Mouse (Mus musculus): Measurements from ENCODE around the gene Rin3. TPM values are rescaled to one million over a fixed set of nuclear protein-coding genes. Genes with fewer than 3 reads are reported as not detected.

Gene Rin3
- polyA plus RNA-seq, 1 experiment from 2014 or later = 17.7 TPM

GRCm38 (mm10) chr12:102424456-102424855 is 141.6 kb downstream of the Rin3 start:
- no peak overlapping the region for H3K4me2 ChIP-seq (replicated peaks; ENCODE audit: low read depth, low read length)
- no peak overlapping the region for H3K9ac ChIP-seq (replicated peaks; ENCODE audit: low read depth)
- WGBS = 47% methylated on average over 2 of the region's 2 CpGs
- H3K9me3 ChIP-seq (ENCODE audit: low read length) = no peaks in the 10 kb centered on the region
- peaks cover 11% of the 10 kb centered on the region; the same call in 1 of the 2 replicates for H3K4me1 ChIP-seq (ENCODE audit: insufficient read depth, low read depth, low read length)
- TF ChIP-seq EP300 (IDR thresholded peaks at IDR 0.05) (no peak), CTCF (IDR thresholded peaks at IDR 0.05) (no peak)
- no peaks in the 10 kb centered on the region for H3K36me3 ChIP-seq (ENCODE audit: insufficient read depth, low read length)
- ATAC-seq = no peak
- no peak overlapping the region for H3K27ac ChIP-seq (ENCODE audit: low read length)
- no peaks in the 10 kb centered on the region for H3K27me3 ChIP-seq (replicated peaks; ENCODE audit: insufficient read depth, low read length)
- no peak for DNase-seq (ENCODE audit: low spot score)
- no peak overlapping the region for H3K4me3 ChIP-seq (ENCODE audit: low read depth, low read length)

GRCm38 (mm10) chr12:102425048-102425578 is 142.3 kb downstream of the Rin3 start:
- DNase-seq (ENCODE audit: low spot score) (peak; percentile 21), ATAC-seq (no peak)
- H3K27ac ChIP-seq (ENCODE audit: low read length) = no peak overlapping the region
- no peaks in the 10 kb centered on the region for H3K27me3 ChIP-seq (replicated peaks; ENCODE audit: insufficient read depth, low read length)
- no peak overlapping the region for H3K4me3 ChIP-seq (ENCODE audit: low read depth, low read length)
- 41% methylated on average over 4 of the region's 4 CpGs for WGBS
- peaks cover 4% of the 10 kb centered on the region; the same call in 1 of the 2 replicates for H3K4me1 ChIP-seq (ENCODE audit: insufficient read depth, low read depth, low read length)
- no peaks in the 10 kb centered on the region for H3K9me3 ChIP-seq (ENCODE audit: low read length)
- no peaks in the 10 kb centered on the region for H3K36me3 ChIP-seq (ENCODE audit: insufficient read depth, low read length)
- no peak overlapping the region for H3K9ac ChIP-seq (replicated peaks; ENCODE audit: low read depth)
- TF ChIP-seq EP300 (IDR thresholded peaks at IDR 0.05) (no peak), CTCF (IDR thresholded peaks at IDR 0.05) (no peak)
- H3K4me2 ChIP-seq (replicated peaks; ENCODE audit: low read depth, low read length) = no peak overlapping the region

GRCm38 (mm10) chr12:102426285-102426684 is 143.4 kb downstream of the Rin3 start:
- Histone ChIP-seq H3K27ac (ENCODE audit: low read length) (no peak overlapping the region), H3K9ac (replicated peaks; ENCODE audit: low read depth) (no peak overlapping the region), H3K4me2 (replicated peaks; ENCODE audit: low read depth, low read length) (no peak overlapping the region), H3K4me1 (ENCODE audit: insufficient read depth, low read depth, low read length) (no peaks in the 10 kb centered on the region), H3K4me3 (ENCODE audit: low read depth, low read length) (no peak overlapping the region), H3K9me3 (ENCODE audit: low read length) (no peaks in the 10 kb centered on the region), H3K27me3 (replicated peaks; ENCODE audit: insufficient read depth, low read length) (no peaks in the 10 kb centered on the region), H3K36me3 (ENCODE audit: insufficient read depth, low read length) (no peaks in the 10 kb centered on the region)
- TF ChIP-seq EP300 (IDR thresholded peaks at IDR 0.05) = no peak
- no peak for TF ChIP-seq CTCF (IDR thresholded peaks at IDR 0.05)
- peak; percentile 17 for DNase-seq (ENCODE audit: low spot score)
- WGBS = 88% methylated on average over 7 of the region's 7 CpGs
- ATAC-seq = no peak

- ATAC-seq = no peak
- H3K9me3 ChIP-seq (ENCODE audit: low read length) = no peaks in the 10 kb centered on the region
- no peaks in the 10 kb centered on the region for H3K27me3 ChIP-seq (replicated peaks; ENCODE audit: insufficient read depth, low read length)
- no peaks in the 10 kb centered on the region for H3K4me1 ChIP-seq (ENCODE audit: insufficient read depth, low read depth, low read length)
- H3K9ac ChIP-seq (replicated peaks; ENCODE audit: low read depth) = no peak overlapping the region
- no peak overlapping the region for H3K4me3 ChIP-seq (ENCODE audit: low read depth, low read length)
- no peaks in the 10 kb centered on the region for H3K36me3 ChIP-seq (ENCODE audit: insufficient read depth, low read length)
- 90% methylated on average over 5 of the region's 5 CpGs for WGBS
- DNase-seq (ENCODE audit: low spot score) = no peak
- no peak for TF ChIP-seq CTCF (IDR thresholded peaks at IDR 0.05)
- TF ChIP-seq EP300 (IDR thresholded peaks at IDR 0.05) = no peak
- no peak overlapping the region for H3K4me2 ChIP-seq (replicated peaks; ENCODE audit: low read depth, low read length)
- no peak overlapping the region for H3K27ac ChIP-seq (ENCODE audit: low read length)
Observed at GRCm38 (mm10) chr12:102429656-102430055, 146.8 kb downstream of the Rin3 start.

GRCm38 (mm10) chr12:102430228-102430627 is 147.4 kb downstream of the Rin3 start:
- no peak overlapping the region for H3K4me2 ChIP-seq (replicated peaks; ENCODE audit: low read depth, low read length)
- no peaks in the 10 kb centered on the region for H3K4me1 ChIP-seq (ENCODE audit: insufficient read depth, low read depth, low read length)
- H3K9me3 ChIP-seq (ENCODE audit: low read length) = no peaks in the 10 kb centered on the region
- TF ChIP-seq EP300 (IDR thresholded peaks at IDR 0.05) (no peak), CTCF (IDR thresholded peaks at IDR 0.05) (no peak)
- DNase-seq (ENCODE audit: low spot score) (no peak), ATAC-seq (no peak)
- WGBS = 83% methylated on average over 4 of the region's 4 CpGs
- no peak overlapping the region for H3K27ac ChIP-seq (ENCODE audit: low read length)
- H3K36me3 ChIP-seq (ENCODE audit: insufficient read depth, low read length) = no peaks in the 10 kb centered on the region
- no peak overlapping the region for H3K4me3 ChIP-seq (ENCODE audit: low read depth, low read length)
- H3K9ac ChIP-seq (replicated peaks; ENCODE audit: low read depth) = no peak overlapping the region
- no peaks in the 10 kb centered on the region for H3K27me3 ChIP-seq (replicated peaks; ENCODE audit: insufficient read depth, low read length)

- 62% methylated on average over 12 of the region's 12 CpGs for WGBS
- TF ChIP-seq CTCF (IDR thresholded peaks at IDR 0.05) = no peak
- TF ChIP-seq EP300 (IDR thresholded peaks at IDR 0.05) = peak; percentile 68; the same call in 1 of the 2 replicates
- ATAC-seq (peak; percentile 84), DNase-seq (ENCODE audit: low spot score) (peak; percentile 65)
- Histone ChIP-seq H3K4me1 (ENCODE audit: insufficient read depth, low read depth, low read length) (no peaks in the 10 kb centered on the region), H3K9ac (replicated peaks; ENCODE audit: low read depth) (no peak overlapping the region), H3K4me3 (ENCODE audit: low read depth, low read length) (no peak overlapping the region), H3K27me3 (replicated peaks; ENCODE audit: insufficient read depth, low read length) (no peaks in the 10 kb centered on the region), H3K36me3 (ENCODE audit: insufficient read depth, low read length) (no peaks in the 10 kb centered on the region), H3K27ac (ENCODE audit: low read length) (no peak overlapping the region), H3K9me3 (ENCODE audit: low read length) (no peaks in the 10 kb centered on the region), H3K4me2 (replicated peaks; ENCODE audit: low read depth, low read length) (no peak overlapping the region)
Observed at GRCm38 (mm10) chr12:102432238-102432637, 149.4 kb downstream of the Rin3 start.

- H3K27ac ChIP-seq (ENCODE audit: low read length) = no peak overlapping the region
- H3K9me3 ChIP-seq (ENCODE audit: low read length) = no peaks in the 10 kb centered on the region
- DNase-seq (ENCODE audit: low spot score) (no peak), ATAC-seq (no peak)
- no peak overlapping the region for H3K9ac ChIP-seq (replicated peaks; ENCODE audit: low read depth)
- H3K36me3 ChIP-seq (ENCODE audit: insufficient read depth, low read length) = no peaks in the 10 kb centered on the region
- H3K4me1 ChIP-seq (ENCODE audit: insufficient read depth, low read depth, low read length) = peaks cover 7% of the 10 kb centered on the region; the same call in 1 of the 2 replicates
- 78% methylated on average over 4 of the region's 4 CpGs for WGBS
- no peak overlapping the region for H3K4me2 ChIP-seq (replicated peaks; ENCODE audit: low read depth, low read length)
- no peaks in the 10 kb centered on the region for H3K27me3 ChIP-seq (replicated peaks; ENCODE audit: insufficient read depth, low read length)
- H3K4me3 ChIP-seq (ENCODE audit: low read depth, low read length) = no peak overlapping the region
- no peak for TF ChIP-seq CTCF (IDR thresholded peaks at IDR 0.05)
- no peak for TF ChIP-seq EP300 (IDR thresholded peaks at IDR 0.05)
Observed at GRCm38 (mm10) chr12:102434107-102434506, 151.3 kb downstream of the Rin3 start.

Measured in lung, postnatal 0 days (tissue).